Comparison of ENCODE assay signal across 10 mouse cellular contexts in genomic region chr6:50382196-50382595, GRCm38 (mm10).
DNase-seq lines count a peak whose midpoint lies in the region; ATAC-seq and TF ChIP-seq lines count a peak whose summit lies in the region.
"Had no signal": no experiment of that assay in that cellular context is flagged by ENCODE, and none has a peak within 500 bp of the region (broad histone marks: within the 10 kb centered on the region; RNA-seq: fewer than 3 reads in every experiment).

No protein-coding gene starts in this region.

- TF ChIP-seq CTCF in lung, postnatal 0 days (IDR thresholded peaks at IDR 0.05): no peak
- TF ChIP-seq CTCF in lung, adult 2 months (IDR thresholded peaks at IDR 0.05; ENCODE audit: insufficient read depth, low read length): no peak

- no peak for TF ChIP-seq EP300 in lung, postnatal 0 days (IDR thresholded peaks at IDR 0.05)

- 45% methylated on average over 8 of the region's 8 CpGs for WGBS in heart, embryonic 15.5 days
- 36% methylated on average over 8 of the region's 8 CpGs for WGBS in lung, postnatal 0 days
- 47% methylated on average over 8 of the region's 8 CpGs for WGBS in lung, adult 2 months
- WGBS in limb, embryonic 15.5 days: 33% methylated on average over 8 of the region's 8 CpGs
- WGBS in midbrain, embryonic 16.5 days: 49% methylated on average over 8 of the region's 8 CpGs

- 0 out of 2 replicates have a peak overlapping the region, but pooled peaks have one; percentile 11 for H3K9ac ChIP-seq in heart, embryonic 15.5 days
- H3K9ac ChIP-seq in lung, postnatal 0 days (replicated peaks; ENCODE audit: low read depth): no peak overlapping the region
- no peak overlapping the region for H3K9ac ChIP-seq in limb, embryonic 15.5 days
- H3K9ac ChIP-seq in midbrain, embryonic 16.5 days (ENCODE audit: low read depth, low read length): no peak overlapping the region
- H3K9ac ChIP-seq: forebrain, embryonic 13.5 days had no signal

- TF ChIP-seq POLR2A in lung, adult 2 months (IDR thresholded peaks at IDR 0.05; ENCODE audit: borderline replicate concordance, extremely low read depth, low read depth, low read length): no peak

- H3K4me3 ChIP-seq in heart, embryonic 15.5 days: no peak overlapping the region
- H3K4me3 ChIP-seq in lung, postnatal 0 days (ENCODE audit: low read depth, low read length): no peak overlapping the region
- H3K4me3 ChIP-seq in lung, adult 2 months (replicated peaks; ENCODE audit: extremely low read depth, low read depth, low read length): no peak overlapping the region
- H3K4me3 ChIP-seq in limb, embryonic 15.5 days: no peak overlapping the region
- no peak overlapping the region for H3K4me3 ChIP-seq in midbrain, embryonic 16.5 days (ENCODE audit: low read depth, low read length)
- H3K4me3 ChIP-seq: forebrain, embryonic 13.5 days had no signal

- H3K9me3 ChIP-seq in heart, embryonic 15.5 days (replicated peaks): no peaks in the 10 kb centered on the region
- no peaks in the 10 kb centered on the region for H3K9me3 ChIP-seq in lung, postnatal 0 days (ENCODE audit: low read length)
- H3K9me3 ChIP-seq in limb, embryonic 15.5 days: no peaks in the 10 kb centered on the region
- H3K9me3 ChIP-seq in midbrain, embryonic 16.5 days (replicated peaks; ENCODE audit: control insufficient read depth, low read length, poor library complexity, severe bottlenecking): no peaks in the 10 kb centered on the region
- H3K9me3 ChIP-seq: forebrain, embryonic 13.5 days; heart, embryonic 10.5 days had no signal

- peak overlapping the region; percentile 54 for H3K4me2 ChIP-seq in heart, embryonic 15.5 days
- H3K4me2 ChIP-seq in lung, postnatal 0 days (replicated peaks; ENCODE audit: low read depth, low read length): peak overlapping the region; percentile 54
- peak overlapping the region; percentile 21 for H3K4me2 ChIP-seq in limb, embryonic 15.5 days
- no peak overlapping the region for H3K4me2 ChIP-seq in midbrain, embryonic 16.5 days (ENCODE audit: low read length)
- H3K4me2 ChIP-seq: forebrain, embryonic 13.5 days had no signal

- no peaks in the 10 kb centered on the region for H3K36me3 ChIP-seq in heart, embryonic 15.5 days
- no peaks in the 10 kb centered on the region for H3K36me3 ChIP-seq in lung, postnatal 0 days (ENCODE audit: insufficient read depth, low read length)
- no peaks in the 10 kb centered on the region for H3K36me3 ChIP-seq in limb, embryonic 15.5 days
- no peaks in the 10 kb centered on the region for H3K36me3 ChIP-seq in midbrain, embryonic 16.5 days (ENCODE audit: control insufficient read depth, insufficient read depth, low read length)
- H3K36me3 ChIP-seq: heart, embryonic 10.5 days had no signal

- peaks cover 42% of the 10 kb centered on the region for H3K4me1 ChIP-seq in heart, embryonic 15.5 days (replicated peaks)
- H3K4me1 ChIP-seq in lung, postnatal 0 days (ENCODE audit: insufficient read depth, low read depth, low read length): no peaks in the 10 kb centered on the region; the same call in 1 of the 2 replicates
- H3K4me1 ChIP-seq in lung, adult 2 months (ENCODE audit: control insufficient read depth, insufficient read depth, low read length): peaks cover 8% of the 10 kb centered on the region
- peaks cover 40% of the 10 kb centered on the region for H3K4me1 ChIP-seq in limb, embryonic 15.5 days
- H3K4me1 ChIP-seq in midbrain, embryonic 16.5 days (ENCODE audit: control insufficient read depth, insufficient read depth, low read length): no peaks in the 10 kb centered on the region
- H3K4me1 ChIP-seq: forebrain, embryonic 13.5 days had no signal

- no peaks in the 10 kb centered on the region for H3K27me3 ChIP-seq in heart, embryonic 15.5 days
- H3K27me3 ChIP-seq in lung, postnatal 0 days (replicated peaks; ENCODE audit: insufficient read depth, low read length): no peaks in the 10 kb centered on the region
- H3K27me3 ChIP-seq in limb, embryonic 15.5 days: no peaks in the 10 kb centered on the region
- H3K27me3 ChIP-seq in midbrain, embryonic 16.5 days (ENCODE audit: control insufficient read depth, insufficient read depth, low read depth, low read length): no peaks in the 10 kb centered on the region
- H3K27me3 ChIP-seq: forebrain, embryonic 13.5 days had no signal

- intact Hi-C loops in gastrocnemius, postnatal 14 days (cut with DNase I; ENCODE audit: low total_unique reads): no loop called here

- peak overlapping the region; percentile 26 for H3K27ac ChIP-seq in heart, embryonic 15.5 days
- H3K27ac ChIP-seq in lung, postnatal 0 days (ENCODE audit: low read length): peak overlapping the region; percentile 57; the same call in 1 of the 2 replicates
- 0 out of 2 replicates have a peak overlapping the region, but pooled peaks have one; percentile 22 for H3K27ac ChIP-seq in limb, embryonic 15.5 days
- H3K27ac ChIP-seq in midbrain, embryonic 16.5 days (ENCODE audit: low read length): no peak overlapping the region
- H3K27ac ChIP-seq: forebrain, embryonic 13.5 days had no signal

- no peak for ATAC-seq in heart, embryonic 15.5 days (replicated peaks; ENCODE audit: insufficient number of reproducible peaks, insufficient read depth, low FRiP score, low read depth)
- no peak for ATAC-seq in lung, postnatal 0 days
- no peak for ATAC-seq in limb, embryonic 15.5 days (ENCODE audit: insufficient number of reproducible peaks, low FRiP score, low TSS enrichment, low read depth)
- ATAC-seq in midbrain, embryonic 16.5 days: no peak
- ATAC-seq: forebrain, embryonic 13.5 days had no signal

- DNase-seq in heart, adult 9 months (ENCODE audit: low spot score in 2 of 2): no peak
- DNase-seq in lung, postnatal 0 days (ENCODE audit: low spot score): no peak
- no peak for DNase-seq in lung, adult 2 months
- DNase-seq in gastrocnemius, postnatal 14 days: no peak
- no peak for DNase-seq in adrenal gland, postnatal 25 days
